ENCODE assay signal across 31 mouse cellular contexts in the genomic region with DNA sequence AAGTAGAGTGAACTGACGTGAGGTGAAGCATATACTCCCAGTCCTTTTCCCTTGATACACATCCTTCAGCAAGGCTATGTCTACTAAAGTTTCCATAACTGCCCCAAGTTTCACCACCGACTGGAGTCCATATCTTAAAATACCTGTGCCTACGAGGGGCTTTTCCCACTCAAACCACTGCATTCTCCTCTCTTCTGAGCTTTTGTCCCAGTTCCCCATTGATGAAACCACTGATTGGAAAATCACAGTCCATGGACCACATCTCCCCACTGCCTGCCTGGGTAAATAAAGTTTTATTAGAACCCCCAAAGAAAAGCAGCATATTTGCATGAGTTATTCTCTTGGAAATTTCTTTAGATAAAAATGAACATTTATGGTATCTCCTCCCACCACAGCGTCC.
"Had no signal": no experiment of that assay in that cellular context is flagged by ENCODE, and none has a peak within 500 bp of the region (broad histone marks: within the 10 kb centered on the region; RNA-seq: fewer than 3 reads in every experiment).

No protein-coding gene starts in this region.

- H3K4me1 ChIP-seq: midbrain, embryonic 10.5 days; midbrain, embryonic 12.5 days; midbrain, embryonic 13.5 days had no signal

- H3K36me3 ChIP-seq: liver, embryonic 15.5 days; midbrain, embryonic 13.5 days; midbrain, embryonic 15.5 days had no signal

- H3K4me3 ChIP-seq: limb, embryonic 10.5 days; limb, embryonic 12.5 days; limb, embryonic 13.5 days; limb, embryonic 15.5 days; liver, embryonic 12.5 days; liver, embryonic 13.5 days; liver, embryonic 15.5 days; lung, embryonic 15.5 days; megakaryocyte, embryonic 14.5 days; midbrain, embryonic 10.5 days; midbrain, embryonic 12.5 days; midbrain, embryonic 13.5 days; midbrain, embryonic 15.5 days; myocyte had no signal

- DNase-seq: left cerebral cortex, postnatal 4 days; liver; liver, embryonic 13.5 days; liver, postnatal 0 days; lung, adult 18-20 months; lung, adult 2 months; lung, embryonic 14.5 days; lung, postnatal 10 days; lung, postnatal 14 days; lung, postnatal 36 days; lung, postnatal 4 days; midbrain, embryonic 14.5 days had no signal

- H3K9ac ChIP-seq: limb, embryonic 12.5 days; limb, embryonic 13.5 days; limb, embryonic 15.5 days; liver, embryonic 12.5 days; liver, embryonic 13.5 days; liver, embryonic 14.5 days; liver, embryonic 15.5 days; liver, postnatal 0 days; lung, embryonic 14.5 days; lung, embryonic 15.5 days; midbrain, embryonic 12.5 days; midbrain, embryonic 13.5 days; midbrain, embryonic 15.5 days had no signal

- ATAC-seq: liver, embryonic 12.5 days; liver, postnatal 0 days; lung, postnatal 0 days; midbrain, embryonic 13.5 days; midbrain, embryonic 15.5 days; midbrain, embryonic 16.5 days had no signal

- H3K27me3 ChIP-seq: limb, embryonic 12.5 days; limb, embryonic 13.5 days; limb, embryonic 15.5 days; liver, embryonic 12.5 days; liver, embryonic 13.5 days; liver, embryonic 15.5 days; lung, embryonic 15.5 days; megakaryocyte, embryonic 14.5 days; midbrain, embryonic 12.5 days; midbrain, embryonic 13.5 days; midbrain, embryonic 15.5 days had no signal

- H3K9me3 ChIP-seq: limb, embryonic 10.5 days; limb, embryonic 12.5 days; limb, embryonic 13.5 days; limb, embryonic 15.5 days; liver, embryonic 12.5 days; liver, embryonic 13.5 days; liver, embryonic 15.5 days; lung, embryonic 15.5 days; megakaryocyte, embryonic 14.5 days; midbrain, embryonic 10.5 days; midbrain, embryonic 12.5 days; midbrain, embryonic 13.5 days; midbrain, embryonic 15.5 days had no signal

- H3K4me2 ChIP-seq: limb, embryonic 12.5 days; limb, embryonic 13.5 days; limb, embryonic 15.5 days; liver, embryonic 11.5 days; liver, embryonic 12.5 days; liver, embryonic 13.5 days; liver, embryonic 15.5 days; lung, embryonic 14.5 days; lung, embryonic 15.5 days; midbrain, embryonic 11.5 days; midbrain, embryonic 12.5 days; midbrain, embryonic 13.5 days; midbrain, embryonic 15.5 days had no signal

- H3K27ac ChIP-seq: limb, embryonic 10.5 days; limb, embryonic 12.5 days; limb, embryonic 13.5 days; limb, embryonic 15.5 days; liver, embryonic 12.5 days; liver, embryonic 13.5 days; liver, embryonic 14.5 days; liver, embryonic 15.5 days; lung, embryonic 15.5 days; macrophage; midbrain, embryonic 10.5 days; midbrain, embryonic 12.5 days; midbrain, embryonic 13.5 days; midbrain, embryonic 15.5 days had no signal
